In the genomic region with DNA sequence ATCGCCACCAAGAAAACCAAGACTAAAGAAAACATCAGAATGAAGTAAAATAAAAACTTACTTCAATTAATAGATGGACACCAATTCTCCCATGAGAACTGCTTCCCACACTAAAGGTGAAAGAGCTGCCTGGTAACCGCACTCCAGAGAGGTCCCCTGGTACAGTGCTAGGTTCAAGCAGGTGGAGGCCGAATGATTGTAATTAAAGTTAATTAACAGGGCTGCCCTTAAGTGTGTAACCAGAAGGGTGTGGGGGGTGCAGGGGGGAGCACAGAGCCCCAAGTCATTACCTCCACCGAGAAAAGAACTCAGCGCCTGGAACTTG, we compare ENCODE assay signal across 8 mouse cellular contexts. TPM values are rescaled to one million over a fixed set of nuclear protein-coding genes. Genes with fewer than 3 reads are reported as not detected.
DNase-seq lines count a peak whose midpoint lies in the region; ATAC-seq lines count a peak whose summit lies in the region.

No protein-coding gene starts in this region.

- no peak for ATAC-seq in embryonic facial prominence, embryonic 12.5 days (ENCODE audit: insufficient number of reproducible peaks, insufficient read depth, low FRiP score, low TSS enrichment)
- peak; percentile 46 for ATAC-seq in intestine, embryonic 16.5 days
- peak; percentile 52 for ATAC-seq in midbrain, embryonic 16.5 days

- no peak overlapping the region for H3K27ac ChIP-seq in embryonic facial prominence, embryonic 12.5 days
- no peak overlapping the region for H3K27ac ChIP-seq in intestine, embryonic 16.5 days (ENCODE audit: low read length)
- peak overlapping the region; percentile 11; the same call in 1 of the 2 replicates for H3K27ac ChIP-seq in midbrain, embryonic 16.5 days (ENCODE audit: low read length)

- peak overlapping the region; percentile 63 for H3K9ac ChIP-seq in embryonic facial prominence, embryonic 12.5 days
- H3K9ac ChIP-seq in intestine, embryonic 16.5 days (ENCODE audit: low read depth, low read length), result peak overlapping the region; percentile 78
- peak overlapping the region; percentile 82 for H3K9ac ChIP-seq in midbrain, embryonic 16.5 days (ENCODE audit: low read depth, low read length)

- H3K36me3 ChIP-seq in embryonic facial prominence, embryonic 12.5 days, result no peaks in the 10 kb centered on the region
- no peaks in the 10 kb centered on the region for H3K36me3 ChIP-seq in intestine, embryonic 16.5 days (ENCODE audit: control insufficient read depth, insufficient read depth, low read length)
- H3K36me3 ChIP-seq in midbrain, embryonic 16.5 days (ENCODE audit: control insufficient read depth, insufficient read depth, low read length), result no peaks in the 10 kb centered on the region

- H3K4me1 ChIP-seq in embryonic facial prominence, embryonic 12.5 days, result no peaks in the 10 kb centered on the region
- H3K4me1 ChIP-seq in intestine, embryonic 16.5 days (ENCODE audit: control insufficient read depth, insufficient read depth, low read length), result peaks cover 8% of the 10 kb centered on the region
- H3K4me1 ChIP-seq in midbrain, embryonic 16.5 days (ENCODE audit: control insufficient read depth, insufficient read depth, low read length), result 0 out of 2 replicates have a peak, but pooled peaks cover 2% of the 10 kb centered on the region

- H3K9me3 ChIP-seq in embryonic facial prominence, embryonic 12.5 days, result no peaks in the 10 kb centered on the region
- no peaks in the 10 kb centered on the region for H3K9me3 ChIP-seq in intestine, embryonic 16.5 days (ENCODE audit: control insufficient read depth, low read length)
- H3K9me3 ChIP-seq in midbrain, embryonic 16.5 days (replicated peaks; ENCODE audit: control insufficient read depth, low read length, poor library complexity, severe bottlenecking), result no peaks in the 10 kb centered on the region

- peak overlapping the region; percentile 66 for H3K4me3 ChIP-seq in embryonic facial prominence, embryonic 12.5 days
- H3K4me3 ChIP-seq in intestine, embryonic 16.5 days (ENCODE audit: low read length), result peak overlapping the region; percentile 64
- peak overlapping the region; percentile 82 for H3K4me3 ChIP-seq in midbrain, embryonic 16.5 days (ENCODE audit: low read depth, low read length)

- peaks cover 6% of the 10 kb centered on the region; the same call in 1 of the 2 replicates for H3K27me3 ChIP-seq in embryonic facial prominence, embryonic 12.5 days
- H3K27me3 ChIP-seq in intestine, embryonic 16.5 days (replicated peaks; ENCODE audit: control insufficient read depth, insufficient read depth, low read length), result no peaks in the 10 kb centered on the region
- H3K27me3 ChIP-seq in midbrain, embryonic 16.5 days (ENCODE audit: control insufficient read depth, insufficient read depth, low read depth, low read length), result no peaks in the 10 kb centered on the region

- DNase-seq in kidney, adult 9 months, result peak; percentile 34
- DNase-seq in kidney, postnatal 14 days, result no peak
- DNase-seq in right cerebral cortex, postnatal 36 days (ENCODE audit: low spot score in 2 of 2), result no peak
- DNase-seq in cerebellum, adult 9-10 months, result no peak
- DNase-seq in adrenal gland, postnatal 4 days (ENCODE audit: low spot score in 2 of 2), result no peak

- WGBS in embryonic facial prominence, embryonic 12.5 days, result 16% methylated on average over 5 of the region's 5 CpGs
- 16% methylated on average over 5 of the region's 5 CpGs for WGBS in intestine, embryonic 16.5 days
- WGBS in midbrain, embryonic 16.5 days, result 19% methylated on average over 5 of the region's 5 CpGs

- H3K4me2 ChIP-seq in embryonic facial prominence, embryonic 12.5 days (replicated peaks), result peak overlapping the region; percentile 87
- peak overlapping the region; percentile 88 for H3K4me2 ChIP-seq in intestine, embryonic 16.5 days (ENCODE audit: low read depth, low read length)
- H3K4me2 ChIP-seq in midbrain, embryonic 16.5 days (ENCODE audit: low read length), result peak overlapping the region; percentile 89

RNA-seq across cellular contexts. Expression of a gene that starts 0.5 kb away (rescaled TPM):
- 2.2 and 3.3 TPM in 2 replicates for polyA plus RNA-seq in embryonic facial prominence, embryonic 12.5 days (2016; fragmentation: Nextera tagmentation; extraction: Ambion mirVana)
- polyA plus RNA-seq in intestine, embryonic 16.5 days (2015; fragmentation: Nextera tagmentation; extraction: Ambion mirVana), result 3.4 and 5.3 TPM in 2 replicates
- polyA plus RNA-seq in midbrain, embryonic 16.5 days (2015; fragmentation: Nextera tagmentation; extraction: Ambion mirVana), result 6.0 and 8.1 TPM in 2 replicates
- total RNA-seq in adrenal gland, postnatal 4 days (2021), result 1 to 10 TPM; 5.6 to 6.9 TPM

RNA-seq across cellular contexts. Expression of a gene that starts 48.2 kb away (rescaled TPM):
- not detected in 2 replicates for polyA plus RNA-seq in embryonic facial prominence, embryonic 12.5 days (2016; fragmentation: Nextera tagmentation; extraction: Ambion mirVana)
- polyA plus RNA-seq in intestine, embryonic 16.5 days (2015; fragmentation: Nextera tagmentation; extraction: Ambion mirVana), result not detected in 2 replicates
- not detected in 2 replicates for polyA plus RNA-seq in midbrain, embryonic 16.5 days (2015; fragmentation: Nextera tagmentation; extraction: Ambion mirVana)
- total RNA-seq in adrenal gland, postnatal 4 days (2021), result not detected
